Mouse (Mus musculus) liver, embryonic 16.5 days (tissue): Measurements from ENCODE around the gene Ikzf3. TPM values are rescaled to one million over a fixed set of nuclear protein-coding genes. Genes with fewer than 3 reads are reported as not detected.

Experiments used
- ATAC-seq: fragments of 200-750 bp; cut with Nextera tagmentation; 2 replicates; pipeline ENCODE4 v1.8.0; 2017; ENCODE audit warnings: low read depth, mild to moderate bottlenecking, moderate number of reproducible peaks, moderate library complexity
- H3K27ac ChIP-seq: fragments of 300-500 bp; sonication (generic); 2 replicates; pipeline ENCODE4 v1.5.1; 2014; ENCODE audit warnings: mild to moderate bottlenecking, low read length
- H3K27me3 ChIP-seq: fragments of 300-500 bp; sonication (generic); 2 replicates; pipeline ENCODE4 v1.6.1; 2014; ENCODE audit warnings: low read depth, low read length, mixed read lengths; ENCODE audit not compliant: control insufficient read depth, insufficient read depth
- H3K36me3 ChIP-seq: fragments of 300-500 bp; sonication (generic); 2 replicates; pipeline ENCODE4 v1.6.1; 2014; ENCODE audit warnings: mild to moderate bottlenecking; ENCODE audit not compliant: control insufficient read depth, insufficient read depth
- H3K4me1 ChIP-seq: fragments of 300-500 bp; sonication (generic); 2 replicates; pipeline ENCODE4 v1.6.1; 2014; ENCODE audit warnings: low read depth, low read length, mixed read lengths; ENCODE audit not compliant: control insufficient read depth
- H3K4me2 ChIP-seq: fragments of 300-500 bp; sonication (generic); 2 replicates; pipeline ENCODE4 v1.6.1; 2014; ENCODE audit warnings: low read depth, low read length, mixed read lengths
- H3K4me3 ChIP-seq: fragments of 300-500 bp; sonication (generic); 2 replicates; pipeline ENCODE4 v1.5.1; 2014; ENCODE audit warnings: low read depth, mild to moderate bottlenecking, low read length
- H3K9ac ChIP-seq: fragments of 300-500 bp; sonication (generic); 2 replicates; pipeline ENCODE4 v1.6.1; 2014; ENCODE audit warnings: low read depth, low read length
- H3K9me3 ChIP-seq: fragments of 300-500 bp; sonication (generic); replicated peaks from 2 replicates; pipeline ENCODE4 v1.6.1; 2016; ENCODE audit warnings: low read length; ENCODE audit not compliant: control insufficient read depth
- WGBS: fragments of 180-500 bp; shearing (Covaris S2); extraction: QIAGEN DNeasy Blood & Tissue Kit; methylation state at CpG from one replicate; pipeline ENCODE4 v1.1.7; 2014; ENCODE audit not compliant: insufficient replicate concordance; 5-methylcytosine and 5-hydroxymethylcytosine counted together
- polyA plus RNA-seq: library from polyadenylated mRNA; unstranded; fragments of >200 nt; fragmentation: Nextera tagmentation; extraction: Ambion mirVana; gene quantifications from 2 replicates; pipeline ENCODE4 v1.2.1, GENCODE M21; 2015

Gene Ikzf3
- polyA plus RNA-seq, result 0.19 and 0.20 TPM in 2 replicates

DNA sequence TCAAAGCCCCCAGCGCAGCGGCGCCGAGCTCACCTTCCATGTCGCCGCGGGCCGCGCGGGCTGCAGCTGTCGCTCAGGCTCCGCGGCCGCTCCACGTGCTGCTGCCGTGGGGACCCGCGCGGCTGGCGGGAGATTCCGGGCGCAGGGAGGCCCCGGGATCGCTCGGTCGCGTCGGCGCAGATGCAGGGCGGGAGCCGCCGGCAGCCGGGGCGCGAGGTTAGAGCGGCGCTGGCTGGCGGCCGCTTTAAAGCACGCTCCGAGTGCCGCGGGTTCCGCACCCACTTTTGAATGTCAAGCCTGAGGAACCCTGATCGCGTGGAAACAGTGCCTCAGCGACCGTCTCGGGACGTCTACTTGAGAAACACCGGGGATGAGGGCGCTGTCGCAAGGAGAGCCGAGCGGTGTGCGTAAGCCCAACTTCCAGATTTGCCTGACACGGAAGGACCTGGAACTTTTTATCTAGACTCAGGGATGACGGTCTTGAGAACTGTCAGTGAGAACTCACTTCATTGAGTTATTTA is at the start of gene Ikzf3:
Gene Ikzf3, minus strand, starts transcription at position 321 of the 521 bp plus-strand sequence.
- peak within 1 kb of the TSS; percentile 11; the same call in 1 of the 2 replicates for H3K4me3 ChIP-seq
- H3K4me2 ChIP-seq, result peak within 1 kb of the TSS; percentile 30
- H3K36me3 ChIP-seq, result no peaks in the 10 kb centered on the region
- H3K27ac ChIP-seq, result no peak within 1 kb of the TSS
- H3K4me1 ChIP-seq, result peaks cover 7% of the 10 kb centered on the region
- no peak for ATAC-seq
- peaks cover 77% of the 10 kb centered on the region for H3K27me3 ChIP-seq
- H3K9me3 ChIP-seq, result no peaks in the 10 kb centered on the region
- H3K9ac ChIP-seq, result no peak within 1 kb of the TSS
- WGBS, result 2% methylated on average over 58 of the region's 58 CpGs

DNA sequence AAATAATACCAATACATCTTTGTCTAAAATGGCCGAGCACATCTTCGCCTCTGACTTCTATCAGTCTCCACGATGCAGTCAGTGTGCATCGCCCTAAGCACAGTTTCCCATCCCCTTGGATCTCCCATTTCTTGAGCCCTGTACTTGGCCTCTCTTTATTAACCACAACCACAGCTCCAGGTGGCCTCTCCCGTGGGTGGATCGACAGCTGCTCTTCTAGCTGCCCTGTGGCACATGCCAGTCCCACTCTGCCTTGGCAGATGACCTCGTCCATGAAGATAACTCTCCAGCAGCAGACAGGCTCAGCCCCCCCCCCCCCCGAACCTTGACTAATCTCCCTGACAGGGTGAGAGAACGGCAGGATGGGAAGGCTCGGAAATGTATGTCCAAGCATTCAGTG is 49.6 kb upstream of the Ikzf3 start:
- Histone ChIP-seq H3K36me3 (no peaks in the 10 kb centered on the region), H3K4me2 (no peak overlapping the region), H3K9ac (no peak overlapping the region), H3K27me3 (peaks cover 31% of the 10 kb centered on the region), H3K4me1 (peaks cover 6% of the 10 kb centered on the region), H3K27ac (no peak overlapping the region), H3K4me3 (no peak overlapping the region), H3K9me3 (no peaks in the 10 kb centered on the region)
- no peak for ATAC-seq
- WGBS, result 50% methylated on average over 10 of the region's 10 CpGs

DNA sequence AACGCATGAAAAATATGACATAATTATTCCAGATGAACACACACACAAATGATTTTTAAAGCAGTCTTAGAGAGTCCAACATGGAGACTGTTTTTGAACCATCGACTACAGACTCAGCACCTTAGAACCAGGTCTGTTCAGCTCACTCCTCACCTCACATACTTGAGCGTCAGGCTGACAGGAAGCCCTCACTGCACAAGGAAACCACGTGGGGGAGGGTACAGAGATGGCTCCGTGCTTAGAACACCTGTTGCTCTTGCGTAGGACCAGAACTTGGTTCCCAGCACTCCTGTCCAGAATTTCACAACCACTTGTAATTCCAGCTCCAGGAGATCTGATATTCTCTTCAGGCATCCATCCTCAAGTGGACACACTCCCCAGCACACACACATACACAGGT is 49.2 kb upstream of the Ikzf3 start:
- Histone ChIP-seq H3K4me1 (peaks cover 6% of the 10 kb centered on the region), H3K36me3 (no peaks in the 10 kb centered on the region), H3K9ac (no peak overlapping the region), H3K4me3 (no peak overlapping the region), H3K27ac (no peak overlapping the region), H3K4me2 (no peak overlapping the region), H3K9me3 (no peaks in the 10 kb centered on the region), H3K27me3 (peaks cover 26% of the 10 kb centered on the region)
- no peak for ATAC-seq
- WGBS, result 48% methylated on average over 6 of the region's 6 CpGs

DNA sequence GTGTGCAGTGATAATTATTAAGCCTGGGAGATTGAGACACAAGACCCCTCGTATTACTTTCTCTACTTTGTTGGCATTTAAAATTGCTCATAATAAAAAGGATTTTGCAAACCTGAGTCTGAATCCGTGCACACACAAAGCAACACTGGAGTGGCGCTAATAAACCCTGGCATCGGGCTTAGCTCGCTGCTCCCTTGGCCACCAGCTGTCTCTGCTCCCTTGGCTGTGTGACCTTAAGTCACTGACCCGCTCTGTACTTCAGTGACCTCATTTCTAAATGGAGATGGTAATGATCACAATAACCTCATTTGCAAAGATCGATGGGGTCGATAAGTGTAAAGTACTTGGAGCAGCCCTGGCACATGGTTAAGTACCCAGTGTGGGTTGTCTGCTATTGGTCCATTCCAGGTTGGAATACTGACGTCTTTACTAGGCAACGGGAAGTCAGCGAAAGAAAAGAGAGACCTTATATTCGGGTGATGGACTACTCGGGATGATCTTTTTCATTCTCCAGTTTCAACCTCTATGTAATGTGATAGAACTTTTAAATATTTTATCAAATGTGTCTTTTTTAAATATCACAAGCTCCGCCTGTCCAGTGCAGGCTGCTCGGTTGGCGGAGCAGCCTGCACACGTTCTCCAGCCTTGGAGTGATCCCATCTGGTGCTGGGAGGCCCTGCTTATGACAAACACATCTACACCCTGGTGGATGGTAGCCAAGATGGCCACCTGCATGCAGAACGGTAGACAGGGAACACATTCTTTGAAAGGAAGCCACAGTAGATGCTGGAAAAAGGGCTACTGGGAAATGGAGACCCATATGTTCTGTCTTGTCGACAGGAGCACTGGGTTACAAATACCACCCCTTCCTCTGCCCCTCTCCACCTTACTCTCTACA is 45.0 kb upstream of the Ikzf3 start:
- Histone ChIP-seq H3K4me3 (no peak overlapping the region), H3K4me2 (no peak overlapping the region), H3K9me3 (no peaks in the 10 kb centered on the region), H3K4me1 (peaks cover 35% of the 10 kb centered on the region), H3K27me3 (peaks cover 3% of the 10 kb centered on the region), H3K36me3 (no peaks in the 10 kb centered on the region), H3K9ac (no peak overlapping the region), H3K27ac (0 out of 2 replicates have a peak overlapping the region, but pooled peaks have one; percentile 6)
- no peak for ATAC-seq
- WGBS, result 72% methylated on average over 19 of the region's 19 CpGs

DNA sequence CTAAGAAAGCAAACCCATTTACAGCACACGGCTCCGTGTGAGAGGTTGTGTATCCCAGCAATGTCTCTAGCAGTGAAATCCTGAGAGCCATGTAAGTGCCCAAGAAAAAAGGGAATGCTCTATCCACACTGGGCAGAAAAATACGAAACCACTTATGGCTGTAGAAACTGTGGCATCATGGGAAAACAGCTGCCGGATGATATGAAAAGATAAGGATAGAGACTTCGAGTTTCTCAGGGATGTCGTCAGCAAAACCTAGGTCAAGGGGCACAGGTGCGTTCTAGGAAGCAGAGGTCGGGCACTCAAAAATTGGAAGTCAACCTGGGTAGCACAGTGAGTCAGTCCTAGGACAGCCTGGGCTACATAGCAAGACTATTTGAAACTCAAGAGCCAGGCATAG is 43.5 kb upstream of the Ikzf3 start:
- H3K9ac ChIP-seq, result 0 out of 2 replicates have a peak overlapping the region, but pooled peaks have one; percentile 9
- H3K27ac ChIP-seq, result peak overlapping the region; percentile 93
- peaks cover 3% of the 10 kb centered on the region; the same call in 1 of the 2 replicates for H3K27me3 ChIP-seq
- H3K36me3 ChIP-seq, result no peaks in the 10 kb centered on the region
- no peak overlapping the region for H3K4me3 ChIP-seq
- peak overlapping the region; percentile 82; the same call in 1 of the 2 replicates for H3K4me2 ChIP-seq
- 51% methylated on average over 8 of the region's 8 CpGs for WGBS
- ATAC-seq, result no peak
- no peaks in the 10 kb centered on the region for H3K9me3 ChIP-seq
- peaks cover 50% of the 10 kb centered on the region for H3K4me1 ChIP-seq

DNA sequence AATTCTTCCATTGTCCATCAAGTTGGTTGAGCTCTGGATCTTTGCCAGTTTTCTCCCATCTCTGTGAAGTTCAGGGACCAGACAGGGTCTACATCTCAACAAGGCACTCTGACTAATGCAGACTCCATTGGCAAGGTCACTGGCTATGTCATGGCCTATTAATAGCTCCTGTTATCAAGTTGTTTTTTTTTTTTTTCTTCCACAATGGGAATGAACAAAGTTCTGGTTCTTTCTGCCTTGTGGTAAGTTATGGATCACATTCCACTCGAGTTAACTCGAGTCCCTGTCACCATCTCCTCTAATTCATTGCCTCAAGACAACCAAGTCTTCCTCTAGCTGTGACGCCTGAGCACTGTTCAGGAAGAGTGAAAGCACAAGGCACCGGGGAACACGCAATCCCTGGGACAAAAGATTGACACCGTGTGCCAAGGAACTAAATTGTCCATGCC is 43.0 kb upstream of the Ikzf3 start:
- H3K9me3 ChIP-seq, result no peaks in the 10 kb centered on the region
- peak overlapping the region; percentile 64 for H3K9ac ChIP-seq
- WGBS, result 45% methylated on average over 6 of the region's 6 CpGs
- H3K36me3 ChIP-seq, result no peaks in the 10 kb centered on the region
- no peaks in the 10 kb centered on the region; the same call in 1 of the 2 replicates for H3K27me3 ChIP-seq
- H3K4me3 ChIP-seq, result peak overlapping the region; percentile 44; the same call in 1 of the 2 replicates
- peak overlapping the region; percentile 93 for H3K27ac ChIP-seq
- peaks cover 54% of the 10 kb centered on the region for H3K4me1 ChIP-seq
- H3K4me2 ChIP-seq, result peak overlapping the region; percentile 82
- no peak for ATAC-seq

DNA sequence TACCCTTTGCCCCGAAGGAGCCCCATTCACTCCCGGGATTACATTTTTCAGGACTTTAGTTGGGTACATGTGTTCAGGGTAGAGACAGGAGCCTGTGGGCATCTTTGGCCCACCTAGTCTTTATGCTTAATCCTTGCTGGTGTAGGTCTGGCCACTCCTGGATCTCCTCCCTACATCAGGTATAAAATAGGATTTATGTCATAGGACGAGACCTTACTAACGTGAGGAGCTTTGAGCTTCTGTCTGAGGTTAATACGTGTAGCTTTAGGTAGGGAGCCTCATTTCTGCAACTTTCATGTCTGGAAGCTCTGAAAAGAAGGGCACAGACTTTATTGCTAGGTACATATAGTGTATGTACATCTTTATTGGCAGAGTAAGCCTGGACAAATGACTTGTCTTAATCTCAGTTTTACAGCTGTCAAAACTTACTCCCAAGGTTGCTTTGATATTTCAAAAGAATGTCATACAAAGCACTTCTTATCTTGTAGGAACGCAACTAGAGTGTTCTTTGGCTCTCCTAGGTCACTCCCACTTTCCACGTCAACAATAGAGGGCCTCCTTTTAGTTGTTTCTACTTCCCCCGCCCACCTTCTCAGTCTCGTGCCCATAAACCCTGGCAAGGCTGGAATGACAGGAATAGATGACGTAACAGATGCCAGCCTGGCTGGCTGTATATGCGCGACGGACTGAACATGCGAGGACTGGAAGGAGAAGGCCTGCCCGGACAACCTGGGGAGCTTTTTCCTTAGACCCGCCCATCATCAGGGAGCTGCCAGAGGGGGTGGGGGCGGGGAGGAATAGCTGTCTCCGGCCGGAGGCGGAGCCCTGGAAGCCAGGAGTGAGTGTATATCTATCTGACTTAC is 42.1 kb upstream of the Ikzf3 start:
- Histone ChIP-seq H3K27ac (peak overlapping the region; percentile 93), H3K4me2 (peak overlapping the region; percentile 82), H3K9ac (peak overlapping the region; percentile 94), H3K4me1 (peaks cover 62% of the 10 kb centered on the region), H3K36me3 (no peaks in the 10 kb centered on the region), H3K4me3 (peak overlapping the region; percentile 89), H3K27me3 (no peaks in the 10 kb centered on the region; the same call in 1 of the 2 replicates), H3K9me3 (no peaks in the 10 kb centered on the region)
- ATAC-seq, result peak; percentile 60
- 7% methylated on average over 20 of the region's 20 CpGs for WGBS

DNA sequence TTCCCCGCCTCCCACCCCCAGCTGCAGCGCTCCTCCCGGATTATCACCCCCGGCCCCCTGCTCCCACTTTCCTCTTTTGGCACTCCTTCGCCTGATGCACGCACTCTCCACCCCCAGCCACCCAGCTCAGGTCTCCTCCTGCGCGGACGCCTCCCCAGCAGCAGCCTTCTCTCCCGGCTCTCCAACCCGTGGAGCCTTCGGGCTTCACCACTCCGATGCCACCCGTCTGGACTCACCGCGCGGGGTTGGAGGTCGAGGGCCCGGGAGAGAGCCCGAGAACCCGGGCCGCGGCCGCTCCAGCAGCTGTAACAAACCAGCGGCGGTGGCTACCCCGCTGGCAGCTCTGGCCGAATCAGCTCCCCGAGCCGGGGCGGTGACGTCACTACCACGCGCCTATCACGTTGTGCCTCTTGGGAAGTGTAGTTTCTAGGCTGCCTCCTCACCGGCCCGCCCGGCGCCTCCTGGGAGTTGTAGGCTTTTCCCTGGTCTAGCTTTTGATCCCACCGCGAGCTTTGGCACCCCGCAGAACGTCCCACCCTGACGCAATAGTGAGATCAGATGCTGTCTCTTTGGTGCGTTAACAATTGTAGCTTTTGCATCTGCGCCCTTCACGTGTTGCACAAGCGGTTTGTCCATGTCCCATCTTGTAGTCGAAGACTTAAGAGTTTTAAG is 41.2 kb upstream of the Ikzf3 start, which contains the start of gene Ormdl3:
Gene Ormdl3, minus strand, starts transcription at position 477 of the 672 bp plus-strand sequence.
- peak within 1 kb of the TSS; percentile 86 for H3K4me2 ChIP-seq
- H3K27me3 ChIP-seq, result no peaks in the 10 kb centered on the region; the same call in 1 of the 2 replicates
- H3K9ac ChIP-seq, result peak within 1 kb of the TSS; percentile 94
- no peaks in the 10 kb centered on the region for H3K9me3 ChIP-seq
- H3K36me3 ChIP-seq, result no peaks in the 10 kb centered on the region
- ATAC-seq, result peak; percentile 75
- under 1% methylated on average over 48 of the region's 49 CpGs for WGBS
- H3K27ac ChIP-seq, result peak within 1 kb of the TSS; percentile 93
- peak within 1 kb of the TSS; percentile 89 for H3K4me3 ChIP-seq
- peaks cover 66% of the 10 kb centered on the region for H3K4me1 ChIP-seq
